Mouse (Mus musculus) kidney, postnatal 4 days (tissue): ENCODE results near the gene Phex.

Experiments used
- DNase-seq, 2 experiments: peaks; one replicate each; pipeline ENCODE4 v3.0.0; 2021; ENCODE audit warnings: mixed read lengths in 2 of 2

Phex gene

DNA sequence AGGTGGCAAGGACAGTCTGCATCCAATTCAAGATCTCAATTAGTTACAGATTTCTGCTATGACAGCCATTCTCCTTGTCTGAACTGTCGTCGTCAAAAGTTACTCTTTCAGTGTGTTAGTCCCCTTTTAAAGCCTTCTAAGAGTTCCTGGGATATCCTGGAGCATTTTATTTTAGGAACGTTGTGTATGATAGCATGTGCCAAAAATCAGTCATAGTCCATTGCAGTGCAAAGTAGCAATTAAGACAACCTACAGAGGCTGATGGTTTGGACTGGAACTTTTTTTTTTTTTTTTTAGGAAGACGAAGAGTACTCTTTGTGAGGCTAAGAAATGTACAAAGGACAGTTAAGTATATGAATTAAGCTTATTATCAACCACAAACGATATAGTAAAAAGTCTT, at the start of gene Phex:
Gene Phex, minus strand, starts transcription at position 101 of the 400 bp plus-strand sequence.
- DNase-seq = no peak

DNA sequence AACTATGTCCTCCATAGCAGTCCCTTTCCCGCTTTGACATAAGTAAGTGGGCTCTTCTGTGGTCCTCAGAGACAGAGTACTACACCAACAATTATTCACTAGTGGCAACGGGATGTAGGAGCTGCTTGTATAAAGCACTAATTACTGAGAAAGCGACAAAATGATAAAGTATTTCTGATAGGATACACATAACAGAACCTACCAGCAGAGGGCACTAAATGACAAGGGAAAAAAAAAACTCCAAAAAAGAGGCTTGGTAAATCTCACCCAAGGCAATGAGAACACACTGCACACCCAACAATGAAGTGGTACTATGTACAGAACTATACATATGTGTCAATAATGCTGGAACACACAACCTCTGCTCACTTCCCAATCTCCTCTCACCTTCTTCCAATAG, 47.6 kb upstream of the Phex start:
- DNase-seq = no peak

DNA sequence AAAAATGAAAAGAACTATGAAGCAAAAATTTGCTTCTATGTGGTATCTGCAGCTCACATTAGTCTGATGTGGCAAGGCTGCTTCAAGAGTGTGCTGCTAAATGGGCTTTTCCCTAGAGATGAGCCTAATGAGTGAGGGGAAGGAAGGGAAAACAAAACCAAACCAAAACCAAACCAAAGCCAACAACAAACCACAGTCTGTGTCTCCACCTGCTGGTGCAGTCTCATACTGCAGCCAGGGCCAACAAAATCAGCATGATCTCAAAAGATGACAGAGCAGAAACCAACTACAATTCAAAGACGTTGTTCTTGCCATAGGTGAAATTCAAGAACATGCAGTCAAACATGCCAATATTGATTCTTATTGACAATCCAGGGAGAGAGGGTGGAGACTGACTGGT, 39.3 kb upstream of the Phex start:
- peak; percentile 74 to 75 for DNase-seq

DNA sequence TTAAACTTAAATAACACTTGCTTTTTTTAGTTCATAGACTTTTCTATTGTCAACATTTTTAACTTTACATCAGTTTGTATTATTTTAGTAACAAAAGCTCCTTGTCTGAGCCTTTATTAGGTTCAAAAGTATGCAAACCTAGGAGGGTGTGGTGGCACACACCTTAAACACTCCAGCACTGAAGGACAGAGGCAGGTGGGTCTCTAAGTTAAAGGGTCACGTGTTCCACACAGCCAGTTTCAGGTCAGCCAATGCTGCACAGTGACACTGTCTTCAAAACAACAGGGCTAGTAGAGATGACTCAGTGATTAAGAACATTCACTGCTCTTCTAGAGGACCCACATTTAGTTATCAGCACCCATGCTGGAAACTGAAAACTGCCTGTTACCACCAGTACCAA, 33.9 kb upstream of the Phex start:
- DNase-seq = no peak

DNA sequence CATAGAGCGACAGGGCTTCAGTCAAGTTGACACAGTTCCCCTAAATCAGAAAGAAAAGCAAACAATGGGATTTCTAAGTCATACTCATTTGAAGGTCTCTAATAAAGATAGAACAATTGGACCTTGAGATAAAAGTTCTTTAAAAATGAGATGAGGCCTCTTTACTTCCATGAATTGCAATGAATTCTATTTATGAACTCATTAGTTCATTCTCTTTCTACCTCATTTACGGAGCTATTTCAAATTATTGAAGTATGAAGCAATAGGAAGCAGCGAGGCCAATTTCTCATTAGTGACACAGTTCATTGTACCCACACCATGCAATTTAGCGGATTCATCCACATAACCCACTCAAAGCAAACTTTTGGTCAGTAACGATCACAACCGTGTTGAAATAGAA, 32.3 kb upstream of the Phex start:
- no peak for DNase-seq

DNA sequence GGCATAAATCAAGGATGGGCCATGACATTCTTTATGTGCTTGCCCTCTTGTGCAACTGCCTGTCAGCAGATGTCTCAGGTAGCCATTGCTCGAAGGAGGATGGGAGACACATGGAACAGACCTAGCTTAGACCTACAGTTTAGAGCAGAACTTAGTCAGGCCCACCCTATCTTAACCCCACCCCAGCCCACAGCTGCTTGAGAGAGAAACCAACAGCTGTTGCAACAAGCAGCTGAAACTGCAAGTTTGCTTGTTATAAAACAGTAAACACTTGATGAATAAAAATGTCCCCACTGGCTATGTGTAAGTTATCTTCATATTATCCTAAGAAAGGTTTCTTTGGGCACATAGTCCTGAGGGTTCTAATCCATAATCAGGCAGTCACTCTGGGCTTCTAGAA, 19.7 kb upstream of the Phex start:
- DNase-seq = no peak

DNA sequence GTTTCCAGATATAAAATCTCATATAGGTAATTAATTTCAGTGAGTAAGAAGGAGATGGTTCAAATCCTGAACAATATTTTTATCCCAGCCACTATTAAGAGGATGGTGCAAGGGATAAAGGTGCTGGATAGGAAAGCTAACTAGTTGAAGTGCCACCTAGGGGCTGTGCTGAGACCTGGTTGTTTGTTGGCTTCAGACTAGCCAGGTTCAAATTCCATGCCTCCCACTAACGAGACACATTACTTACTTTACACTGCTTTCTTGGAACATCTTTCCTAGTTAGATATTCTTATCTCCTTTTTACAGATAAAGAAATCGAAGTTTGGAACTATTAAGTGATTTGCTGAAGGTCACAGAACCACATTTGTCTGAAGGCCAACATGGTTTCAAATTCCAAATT, 4.3 kb upstream of the Phex start:
- DNase-seq = no peak

DNA sequence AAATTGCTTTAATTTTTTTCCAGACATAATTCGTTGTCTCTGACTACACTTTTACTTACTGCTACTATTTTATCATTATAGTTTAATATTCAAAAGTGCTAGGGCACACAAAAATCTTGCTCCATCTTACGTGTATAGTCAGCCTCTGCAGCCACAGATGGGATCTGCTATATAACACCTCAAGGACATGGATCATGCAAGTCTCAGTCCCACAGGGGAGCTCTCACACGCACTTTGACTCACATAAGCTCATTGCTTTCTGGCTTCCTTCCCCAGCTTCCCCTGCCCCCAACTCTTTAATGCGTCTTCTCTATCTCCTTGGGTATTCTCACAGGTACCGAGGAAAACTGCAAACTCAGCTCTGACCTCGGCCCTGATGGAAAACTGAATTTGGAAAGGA, 10.2 kb downstream of the Phex start:
- DNase-seq = no peak

DNA sequence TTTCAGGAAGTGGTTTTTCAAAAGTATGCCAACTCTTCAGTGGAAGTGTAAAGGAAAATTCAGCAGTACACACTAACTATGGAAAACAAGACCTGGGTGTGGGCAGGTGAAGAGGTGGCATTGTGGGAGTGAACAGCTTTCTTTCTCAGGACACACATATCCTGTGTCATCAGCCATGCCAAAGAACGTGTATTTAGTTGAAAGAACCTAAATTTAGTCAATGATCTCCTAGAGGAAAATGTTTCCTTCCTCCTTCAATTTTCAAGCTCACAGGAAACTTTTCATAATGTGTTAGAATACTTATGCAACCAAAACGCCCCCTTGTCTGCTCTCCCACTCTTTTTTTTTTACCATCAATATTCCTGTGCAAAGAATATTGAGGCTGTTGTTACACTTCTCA, 23.9 kb downstream of the Phex start:
- DNase-seq = no peak

DNA sequence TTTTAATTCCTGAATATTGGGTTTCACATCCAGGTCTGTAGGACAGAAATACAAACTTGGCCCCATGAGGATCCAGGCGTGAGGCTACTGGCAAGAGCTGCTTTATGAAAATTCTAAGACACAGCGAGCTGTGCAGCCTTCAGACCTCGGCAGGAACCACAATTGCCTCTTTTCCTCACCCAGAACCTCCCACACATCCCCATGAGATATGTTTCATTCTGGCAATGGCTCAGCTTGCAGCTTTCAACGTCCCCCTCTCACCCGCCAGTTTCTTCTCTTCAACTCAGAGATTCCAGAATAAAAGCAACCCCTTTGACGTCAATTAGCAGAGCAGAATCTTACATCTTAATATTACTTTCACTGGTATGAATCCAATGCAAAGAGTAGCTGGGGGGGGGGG, 25.0 kb downstream of the Phex start:
- peak; percentile 4 to 5 for DNase-seq

DNA sequence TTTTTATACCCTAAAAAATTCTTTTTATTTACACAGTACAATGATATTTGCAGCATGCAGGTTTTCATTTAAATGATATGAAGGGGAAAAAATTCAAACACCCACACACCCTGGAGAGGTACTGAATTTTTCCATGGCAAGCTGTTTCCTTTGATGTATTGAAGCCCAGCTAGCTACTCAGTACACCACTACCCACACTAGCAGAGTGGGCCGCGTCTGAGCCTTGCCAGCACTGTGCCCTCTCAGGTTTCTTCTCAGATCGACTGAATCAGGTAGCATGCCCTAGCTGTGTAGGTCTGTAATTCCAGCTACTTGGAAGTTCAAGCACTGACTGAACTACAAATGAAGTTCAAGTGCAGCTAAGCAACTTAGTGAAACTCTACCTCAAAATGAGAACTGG, 26.7 kb downstream of the Phex start:
- no peak for DNase-seq

DNA sequence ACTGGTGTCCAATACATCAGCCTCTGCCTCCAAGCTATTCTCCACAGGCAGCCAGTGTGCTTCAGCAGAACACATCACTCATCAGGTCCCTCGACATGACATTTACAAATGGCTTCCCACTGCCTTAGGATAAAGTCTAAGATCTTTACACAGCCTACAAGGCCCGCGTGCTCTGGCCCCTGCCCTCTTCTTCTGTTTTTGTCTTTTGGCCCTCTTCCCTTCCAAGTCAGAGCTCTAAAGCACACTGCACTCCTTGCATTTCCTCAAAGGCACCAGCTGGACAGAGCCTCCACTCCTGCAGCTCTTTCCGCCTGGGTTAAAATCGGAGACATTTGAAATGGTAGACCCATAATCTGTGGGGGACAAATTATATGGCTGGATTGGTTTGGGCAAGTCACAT, 28.1 kb downstream of the Phex start:
- DNase-seq = no peak

DNA sequence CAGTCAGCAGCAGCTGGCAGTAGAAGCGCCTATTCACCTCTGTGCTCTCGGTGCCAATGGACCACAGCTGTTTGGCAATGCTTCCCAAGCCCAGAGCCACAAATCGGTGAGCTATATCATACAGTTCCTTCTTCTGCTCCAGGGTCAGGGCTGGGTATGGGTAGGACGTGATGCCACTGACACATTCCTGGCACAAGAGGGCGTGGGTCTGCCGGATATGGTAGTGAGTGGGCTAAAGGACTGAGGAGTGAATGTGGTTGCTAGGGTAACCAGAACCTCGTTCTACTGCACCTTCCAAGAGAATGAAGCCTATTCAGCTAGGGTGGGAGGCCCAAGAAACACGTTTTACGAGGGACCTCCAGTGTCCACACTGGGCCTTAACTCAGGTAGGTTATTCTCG, 36.3 kb downstream of the Phex start:
- DNase-seq = peak; percentile 31 to 56

DNA sequence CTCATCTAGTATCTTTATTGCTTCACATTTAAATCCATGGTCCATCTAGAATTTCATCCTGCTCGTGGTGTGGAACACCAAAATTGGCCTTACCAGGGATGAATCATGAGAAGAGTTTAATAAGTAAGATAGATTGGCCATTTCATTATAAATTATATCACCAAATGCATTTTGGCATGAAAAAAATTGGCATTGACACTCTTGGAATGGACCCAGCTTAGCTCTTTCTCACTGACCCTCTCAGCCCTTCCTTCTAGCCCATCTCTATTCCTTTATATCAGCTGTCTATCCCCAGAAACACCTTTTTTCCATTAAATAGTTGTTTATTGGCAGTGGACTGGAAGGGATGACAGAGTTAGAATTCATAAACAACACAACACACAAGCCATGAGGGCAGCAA, 37.7 kb downstream of the Phex start:
- no peak for DNase-seq

DNA sequence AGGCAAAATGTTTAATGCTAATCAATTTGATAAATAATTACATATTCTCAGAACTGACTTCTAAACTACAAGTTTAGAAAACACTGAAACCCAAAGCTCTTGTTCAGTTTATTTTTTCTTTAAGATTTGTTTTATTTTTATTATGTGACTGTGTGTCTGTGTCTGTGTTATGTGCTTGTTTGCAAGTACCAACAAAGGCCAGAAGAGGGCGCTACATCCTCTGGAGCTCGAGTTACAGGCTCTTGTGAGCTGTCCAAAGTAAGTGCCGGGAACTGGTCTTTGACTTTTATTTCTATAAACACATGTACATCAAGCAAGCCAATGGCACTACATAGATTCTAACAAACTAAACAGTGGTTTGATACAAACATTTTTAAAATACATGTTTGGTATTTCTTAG, 41.2 kb downstream of the Phex start:
- DNase-seq = no peak

DNA sequence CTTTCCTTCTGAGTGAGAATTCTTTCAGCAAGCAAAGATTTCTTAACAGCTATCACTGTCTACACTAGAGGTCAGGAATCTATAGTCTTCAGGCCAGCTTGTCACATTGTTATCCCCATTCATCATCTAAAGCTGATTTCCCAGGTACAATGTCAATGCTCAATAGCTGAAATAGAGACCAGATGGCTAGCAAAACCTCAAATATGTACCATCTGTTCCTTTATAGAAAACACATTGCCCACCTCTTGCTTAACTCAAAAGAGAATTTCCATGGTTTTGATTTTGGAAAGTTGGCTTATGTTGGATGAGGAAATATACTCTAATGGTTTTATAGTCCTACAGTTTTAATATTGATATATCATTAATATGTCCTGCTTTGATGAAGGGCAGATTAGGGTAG, 45.9 kb downstream of the Phex start:
- DNase-seq = no peak

DNA sequence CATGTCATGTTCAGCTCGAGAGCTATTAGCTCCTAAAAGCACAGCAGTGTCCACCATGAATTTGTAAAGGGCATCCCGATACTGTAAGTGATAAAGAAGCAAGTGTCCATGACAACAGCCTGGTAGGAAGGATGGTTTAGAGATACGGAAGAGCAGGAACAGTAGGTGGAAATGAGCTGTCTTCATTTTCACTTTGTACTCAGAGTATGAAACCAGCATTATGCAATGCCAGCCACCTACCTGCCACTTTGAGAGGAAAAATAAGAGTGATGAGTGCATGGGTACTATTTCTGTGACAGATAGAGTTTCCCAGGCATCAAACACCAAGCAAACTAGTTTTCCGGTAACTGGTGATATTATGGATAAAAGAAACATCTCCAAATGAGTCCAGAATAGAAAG, 59.6 kb downstream of the Phex start:
- DNase-seq = no peak

DNA sequence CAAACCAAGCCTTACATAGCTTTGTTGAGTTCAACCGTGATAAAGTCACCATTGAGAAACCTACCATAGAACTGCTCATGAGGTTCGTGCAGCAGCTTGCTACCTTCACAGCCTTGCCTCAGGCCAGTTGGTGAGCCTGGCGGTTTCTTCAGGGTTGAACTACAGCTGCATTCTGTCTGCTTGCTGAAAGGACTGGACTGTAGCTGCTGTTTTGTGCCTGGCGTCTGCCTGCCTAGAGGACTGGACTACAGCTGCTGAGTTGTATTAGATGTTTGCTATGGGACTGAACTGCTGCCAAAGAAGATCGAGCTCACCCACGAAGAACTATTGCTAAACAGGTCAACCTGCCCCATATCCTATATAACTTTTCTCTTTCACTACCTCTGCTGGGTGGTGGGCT, 68.9 kb downstream of the Phex start:
- peak in 1 of 2 experiments; percentile 1 for DNase-seq

DNA sequence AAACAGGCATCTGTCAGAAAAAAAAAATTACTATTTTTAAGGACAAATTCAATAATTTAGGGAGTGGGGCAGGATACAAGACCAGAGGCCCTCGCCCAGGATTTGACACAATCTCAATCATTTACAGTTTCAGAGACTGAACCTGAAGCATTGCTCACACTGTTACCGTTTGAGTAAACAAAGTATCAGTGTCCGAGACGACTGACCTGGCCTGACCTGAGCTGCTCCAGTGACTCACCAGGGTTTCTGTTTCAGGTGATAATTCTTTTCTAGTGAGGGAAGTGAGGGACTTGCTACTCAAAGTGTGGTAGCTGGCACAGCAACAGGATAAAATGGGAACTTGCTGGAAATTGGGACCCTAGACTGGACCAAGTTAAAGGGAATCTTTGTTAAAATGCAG, 80.4 kb downstream of the Phex start:
- DNase-seq = peak in 1 of 2 experiments; percentile 7

DNA sequence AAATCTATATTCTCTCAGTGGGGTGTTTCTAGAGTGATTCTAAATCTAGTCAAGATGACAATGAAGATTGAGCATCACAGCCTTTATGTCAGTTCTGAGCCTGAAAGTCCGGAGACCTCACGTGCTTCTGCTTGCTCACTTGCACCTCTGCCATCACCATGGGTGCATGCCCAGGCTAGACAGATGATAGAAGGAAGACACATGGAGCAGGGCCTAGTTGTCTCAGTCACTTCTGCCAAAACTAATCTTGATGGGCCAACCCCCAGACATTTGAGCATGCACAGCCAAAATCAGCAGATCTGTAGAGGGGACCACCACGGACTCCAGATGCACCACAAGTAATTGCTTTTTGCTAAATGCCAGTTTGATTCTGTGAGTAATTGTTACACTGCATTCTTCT, 85.3 kb downstream of the Phex start:
- no peak for DNase-seq

DNA sequence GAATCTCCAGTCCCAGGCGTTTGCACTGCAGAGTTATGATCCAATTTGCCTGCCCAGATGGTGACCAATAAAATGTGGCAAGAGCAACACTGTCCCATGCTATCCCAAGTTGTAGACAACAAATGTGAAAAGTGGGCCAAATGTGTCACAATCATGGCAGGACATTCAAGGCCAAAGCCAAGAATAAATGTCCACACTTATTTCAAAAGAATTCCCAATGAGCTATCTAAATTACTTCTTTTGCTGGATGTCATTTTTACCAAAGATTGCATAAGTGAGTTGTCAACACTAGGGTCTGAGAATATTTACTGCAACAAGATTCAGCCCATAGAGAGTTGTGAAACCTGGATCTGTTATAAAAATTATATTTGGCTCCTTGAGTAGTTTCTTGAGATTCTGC, 86.7 kb downstream of the Phex start:
- DNase-seq = no peak

DNA sequence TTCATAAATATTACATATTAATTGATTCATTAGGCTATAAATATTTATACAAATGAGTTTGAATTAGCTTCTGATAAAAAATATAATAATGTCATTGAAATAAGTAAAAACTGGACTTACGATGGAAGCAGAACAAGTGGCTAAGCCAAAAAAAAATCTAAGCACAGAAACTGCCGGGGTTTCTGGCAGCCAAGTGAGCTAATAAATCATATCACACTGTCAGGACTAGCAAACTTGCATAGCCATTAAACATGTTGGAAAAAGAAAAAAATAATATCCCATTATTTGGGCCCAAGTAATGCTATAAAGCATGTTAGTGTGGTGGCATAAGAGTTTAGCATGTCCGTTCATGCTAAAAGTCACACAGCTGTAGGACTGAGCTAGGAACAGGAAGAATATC, 87.4 kb downstream of the Phex start:
- no peak for DNase-seq

DNA sequence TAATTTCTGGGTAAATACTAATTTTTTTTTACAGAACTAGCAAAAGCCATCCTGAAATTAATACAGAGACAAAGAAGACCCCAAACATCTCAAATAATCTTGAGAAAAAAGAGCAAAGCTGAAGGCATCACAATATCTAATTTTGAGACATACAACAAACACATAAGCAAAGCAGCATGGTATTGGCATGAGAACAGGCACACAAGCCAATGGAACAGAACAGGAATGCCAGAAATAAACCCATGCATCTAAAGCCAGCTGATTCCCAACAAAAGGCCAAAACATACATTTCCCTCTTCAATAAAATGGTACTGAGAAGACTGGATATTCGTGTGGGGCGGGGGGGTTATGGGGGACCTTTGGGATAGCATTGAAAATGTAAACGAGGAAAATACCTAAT, 90.7 kb downstream of the Phex start:
- no peak for DNase-seq

DNA sequence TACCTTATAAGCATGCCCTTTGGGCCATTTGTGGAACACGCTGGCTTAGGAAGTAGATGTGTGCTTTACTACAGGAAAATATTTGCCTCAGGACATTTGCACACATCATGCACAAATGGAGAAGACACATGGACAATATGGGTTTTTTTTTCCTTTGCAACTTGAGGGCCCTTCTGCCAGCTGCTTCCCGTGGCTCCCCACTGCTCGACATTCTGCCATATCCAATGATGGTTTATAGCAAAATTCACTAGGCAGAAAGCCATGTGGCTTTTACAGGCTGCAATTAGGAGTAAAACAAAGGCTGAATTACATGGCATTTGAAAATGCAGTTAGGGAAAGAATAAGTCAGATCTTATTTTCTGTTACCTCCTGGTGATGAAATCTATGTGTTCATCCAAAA, 104.8 kb downstream of the Phex start:
- no peak for DNase-seq

DNA sequence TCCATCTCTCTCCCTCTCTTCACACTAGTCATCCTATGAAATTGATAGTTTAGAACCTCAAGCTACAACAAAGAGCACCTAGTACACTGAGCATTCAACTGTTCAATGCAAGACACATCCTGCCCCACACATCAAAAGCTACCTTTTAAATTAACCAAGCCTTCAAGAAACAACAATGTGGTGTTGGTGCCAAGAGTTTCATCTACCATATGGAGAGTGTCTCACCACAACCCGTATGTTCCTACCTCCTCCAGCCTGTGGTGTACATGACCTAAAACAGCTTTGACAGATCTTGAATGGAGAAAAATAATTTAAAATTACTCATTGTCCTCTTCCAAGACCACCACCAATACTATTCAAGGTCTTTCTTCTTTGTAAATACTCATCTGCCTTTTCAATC, 106.9 kb downstream of the Phex start:
- DNase-seq = no peak

DNA sequence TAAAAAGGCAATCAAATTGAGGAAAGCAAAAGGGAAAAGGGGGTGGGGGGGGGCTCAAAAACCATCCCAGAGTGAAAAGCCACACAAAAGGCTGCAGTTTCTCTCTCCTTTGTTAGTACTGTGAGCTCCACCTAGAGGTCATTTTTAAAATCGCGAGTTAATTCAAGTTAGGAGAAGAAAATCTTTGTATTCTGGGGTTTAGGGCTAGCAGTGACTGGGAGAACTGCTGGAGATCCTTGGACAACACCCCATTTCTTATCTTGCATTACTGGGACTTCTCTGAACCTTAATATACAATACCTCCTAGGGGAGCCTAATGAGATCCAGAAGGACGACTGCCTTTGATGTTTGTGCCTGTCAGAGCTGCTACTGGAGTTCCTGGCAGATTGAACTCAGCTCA, 107.7 kb downstream of the Phex start:
- no peak for DNase-seq
